Mouse (Mus musculus) liver, adult 2 months (tissue): ENCODE results near the gene Dglucy.

Source experiments
- CTCF ChIP-seq: fragments of 200-500 bp; IDR thresholded peaks from 2 replicates; pipeline ENCODE4 v1.5.1; 2011; ENCODE audit warnings: low read depth, low read length, control low read depth
- POLR2A ChIP-seq: fragments of 200-500 bp; IDR thresholded peaks from 2 replicates; pipeline ENCODE4 v1.6.1; 2011; ENCODE audit warnings: low read length, control low read depth; ENCODE audit not compliant: insufficient read depth; ENCODE audit errors: extremely low read depth

GRCm38 (mm10) chr12:100843171-100843570 lies 64.3 kb downstream of the Dglucy start:
- TF ChIP-seq CTCF (no peak), POLR2A (no peak)
